10 mouse cellular contexts compared by ENCODE assay signal in the genomic region with DNA sequence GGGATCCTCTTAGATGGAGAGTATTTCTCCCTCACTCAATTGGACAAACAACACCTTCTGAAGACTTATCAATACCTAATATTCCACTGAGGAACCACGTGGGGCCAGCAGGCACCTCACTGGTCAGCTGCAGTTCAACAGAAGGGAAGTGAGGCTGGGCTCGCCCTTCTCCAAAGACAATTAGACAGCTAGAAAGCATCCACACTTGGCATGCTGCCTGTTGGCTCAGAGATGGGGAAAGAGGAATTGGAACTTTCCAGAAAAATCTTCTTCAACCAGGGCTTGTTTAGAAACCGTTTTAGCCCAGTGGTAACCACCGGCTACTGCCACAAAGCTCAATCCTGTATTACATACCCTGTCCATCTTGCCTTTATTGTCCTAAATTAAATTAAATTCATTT. TPM values are rescaled to one million over a fixed set of nuclear protein-coding genes. Genes with fewer than 3 reads are reported as not detected.
DNase-seq lines count a peak whose midpoint lies in the region; ATAC-seq lines count a peak whose summit lies in the region.
"Had no signal": no experiment of that assay in that cellular context is flagged by ENCODE, and none has a peak within 500 bp of the region (broad histone marks: within the 10 kb centered on the region; RNA-seq: fewer than 3 reads in every experiment).

No protein-coding gene starts in this region.

- DNase-seq in left cerebral cortex, postnatal 14 days (ENCODE audit: low spot score in 2 of 2), result peak; percentile 21 to 23
- no peak for DNase-seq in left cerebral cortex, adult 8-10 months (ENCODE audit: low spot score in 2 of 2)
- DNase-seq in adrenal gland, postnatal 14 days, result peak; percentile 69
- peak; percentile 68 for DNase-seq in heart, adult 8-10 months (ENCODE audit: low spot score)
- DNase-seq in lung, postnatal 10 days, result peak; percentile 92
- DNase-seq in embryo, embryonic 10.5 days (ENCODE audit: low spot score), result no peak
- DNase-seq in thymus, postnatal 36 days, result no peak
- no peak for DNase-seq in midbrain, embryonic 14.5 days

- H3K9ac ChIP-seq in midbrain, embryonic 14.5 days (replicated peaks; ENCODE audit: low read length), result no peak overlapping the region
- H3K9ac ChIP-seq: midbrain, embryonic 12.5 days had no signal

- intact Hi-C loops in left cerebral cortex, postnatal 14 days (cut with DNase I), result no loop called here

- no peak for ATAC-seq in midbrain, embryonic 14.5 days (ENCODE audit: low FRiP score, low TSS enrichment)

- peaks cover 5% of the 10 kb centered on the region; the same call in 1 of the 2 replicates for H3K4me1 ChIP-seq in midbrain, embryonic 14.5 days (ENCODE audit: control insufficient read depth, insufficient read depth, low read length)

- H3K4me3 ChIP-seq in midbrain, embryonic 14.5 days (replicated peaks; ENCODE audit: low read depth, low read length), result no peak overlapping the region
- H3K4me3 ChIP-seq: midbrain, embryonic 12.5 days had no signal

- H3K4me2 ChIP-seq in midbrain, embryonic 14.5 days (ENCODE audit: low read length), result no peak overlapping the region
- H3K4me2 ChIP-seq: midbrain, embryonic 12.5 days had no signal

- H3K36me3 ChIP-seq in midbrain, embryonic 14.5 days (ENCODE audit: control insufficient read depth, insufficient read depth, low read length), result no peaks in the 10 kb centered on the region
- H3K36me3 ChIP-seq: G1E; midbrain, embryonic 12.5 days had no signal

- H3K27me3 ChIP-seq in midbrain, embryonic 14.5 days (ENCODE audit: control insufficient read depth, insufficient read depth, low read length), result no peaks in the 10 kb centered on the region

- H3K27ac ChIP-seq in midbrain, embryonic 14.5 days (replicated peaks; ENCODE audit: low read depth, low read length), result no peak overlapping the region
- H3K27ac ChIP-seq: midbrain, embryonic 12.5 days had no signal

- WGBS in midbrain, embryonic 14.5 days, result 76% methylated on average over 4 of the region's 4 CpGs

- H3K9me3 ChIP-seq in midbrain, embryonic 14.5 days (ENCODE audit: control insufficient read depth, low read length), result no peaks in the 10 kb centered on the region
- H3K9me3 ChIP-seq: midbrain, embryonic 12.5 days had no signal

RNA-seq across cellular contexts. Expression of a gene that starts 4.4 kb away (rescaled TPM):
- 10 to 100 TPM; 17.6 to 31.9 TPM for total RNA-seq in left cerebral cortex, postnatal 14 days (2021)
- total RNA-seq in left cerebral cortex, adult 8-10 months (2022), result 100 to 1,000 TPM; 118 to 133 (median 128) TPM
- total RNA-seq in adrenal gland, postnatal 14 days (2021), result 4.5 and 7.4 TPM in 2 replicates
- total RNA-seq in heart, adult 8-10 months (2022), result under 1 TPM; 0.09 to 0.34 (median 0.16) TPM
- 9.7 and 12.4 TPM in 2 replicates for polyA plus RNA-seq in midbrain, embryonic 14.5 days (2014; fragmentation: Nextera tagmentation; extraction: Ambion mirVana)
- polyA plus RNA-seq: G1E had no signal

Comparison
In these comparisons a context has a peak if more than half of its experiments do, and no peak if none do; other contexts are left out.
1. DNase-seq: peak in left cerebral cortex, postnatal 14 days (2 of 2), adrenal gland, postnatal 14 days (single experiment), heart, adult 8-10 months (single experiment) and lung, postnatal 10 days (single experiment); none in left cerebral cortex, adult 8-10 months (0 of 2), embryo, embryonic 10.5 days (single experiment), thymus, postnatal 36 days (0 of 2) and midbrain, embryonic 14.5 days (single experiment).